Mouse (Mus musculus) testis, postnatal 10 days (tissue): ENCODE data around the gene Sorcs3.

Experiments
- DNase-seq: peaks from one replicate; pipeline ENCODE4 v3.0.0; 2021; ENCODE audit warnings: low spot score

Sorcs3 gene

DNA sequence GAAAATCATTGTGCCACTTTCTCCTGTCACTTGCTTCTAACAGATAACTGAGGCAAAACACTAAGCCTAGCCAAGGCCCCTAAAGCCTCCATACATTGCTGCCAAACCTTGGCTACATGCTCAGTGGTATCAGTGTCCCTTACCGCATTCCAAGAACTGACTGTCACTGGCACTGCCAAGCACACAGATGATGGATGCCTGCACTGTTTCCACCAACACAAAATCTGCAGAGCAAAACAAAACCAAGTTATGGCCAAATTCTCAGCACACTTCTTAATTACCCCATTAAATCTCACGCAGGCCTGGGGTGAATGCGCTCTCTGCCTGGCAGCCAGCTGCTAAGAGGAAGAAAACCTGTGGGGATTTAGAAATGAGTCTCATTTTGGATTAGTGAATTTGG lies 628.5 kb downstream of the Sorcs3 start:
- DNase-seq = no peak

DNA sequence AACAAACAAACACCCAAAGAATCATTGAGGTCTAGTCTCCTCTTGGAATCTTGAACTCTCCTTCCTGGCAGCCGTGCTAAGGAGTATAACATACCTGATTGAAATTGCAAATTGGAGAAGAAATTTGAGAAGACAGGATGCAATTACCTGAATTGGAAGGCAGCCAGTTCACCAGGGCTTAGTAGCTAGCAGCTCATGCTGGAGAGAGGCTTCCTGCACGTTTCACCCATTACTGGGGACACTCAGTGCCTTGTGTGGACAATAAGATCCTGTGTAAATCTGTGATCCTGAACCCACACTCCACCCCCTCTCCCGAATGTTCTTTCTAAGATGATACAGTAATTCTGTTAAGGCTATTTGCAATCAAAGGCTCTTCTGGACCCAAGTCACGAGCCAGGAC lies 633.6 kb downstream of the Sorcs3 start:
- DNase-seq = no peak

DNA sequence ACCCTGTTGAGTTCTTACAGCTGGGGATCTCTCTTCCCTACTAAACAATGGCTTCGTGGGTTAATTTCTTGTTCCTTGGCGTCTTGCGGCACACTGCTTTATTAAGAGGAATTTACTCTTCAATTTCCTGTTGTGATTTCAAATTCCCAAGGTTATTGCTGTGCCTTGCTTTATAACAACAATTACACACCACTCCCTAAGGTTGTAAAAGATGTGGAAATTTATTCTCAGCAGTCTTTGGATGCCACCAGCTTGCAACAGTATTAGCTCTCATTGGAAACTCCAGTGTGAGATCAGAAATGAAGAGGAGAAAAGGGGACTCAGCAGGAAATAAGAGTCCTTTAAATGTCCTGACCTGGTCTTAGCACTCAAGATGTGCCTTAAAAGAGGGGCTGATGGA lies 641.9 kb downstream of the Sorcs3 start:
- DNase-seq = no peak

DNA sequence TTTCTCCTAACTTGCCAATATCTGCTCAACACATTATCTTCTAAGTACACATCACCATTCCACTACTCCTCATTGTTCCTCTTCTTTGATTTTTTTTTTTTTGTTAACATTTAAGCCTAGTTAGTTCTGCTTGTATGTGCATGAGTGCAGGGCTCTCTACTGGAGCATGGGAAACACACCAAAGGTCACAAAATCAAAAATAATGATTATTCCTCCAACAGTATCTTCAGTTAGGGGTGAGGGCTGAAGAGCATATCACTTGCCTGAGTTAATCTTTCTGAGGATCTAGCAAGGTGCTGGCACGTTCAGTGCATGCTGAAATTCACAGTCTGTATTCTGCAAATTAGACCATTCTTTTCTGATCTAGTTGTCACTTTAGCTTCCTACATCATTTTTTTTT lies 644.6 kb downstream of the Sorcs3 start:
- DNase-seq = no peak
